Comparison of ENCODE assay signal across 8 mouse cellular contexts in the genomic region with DNA sequence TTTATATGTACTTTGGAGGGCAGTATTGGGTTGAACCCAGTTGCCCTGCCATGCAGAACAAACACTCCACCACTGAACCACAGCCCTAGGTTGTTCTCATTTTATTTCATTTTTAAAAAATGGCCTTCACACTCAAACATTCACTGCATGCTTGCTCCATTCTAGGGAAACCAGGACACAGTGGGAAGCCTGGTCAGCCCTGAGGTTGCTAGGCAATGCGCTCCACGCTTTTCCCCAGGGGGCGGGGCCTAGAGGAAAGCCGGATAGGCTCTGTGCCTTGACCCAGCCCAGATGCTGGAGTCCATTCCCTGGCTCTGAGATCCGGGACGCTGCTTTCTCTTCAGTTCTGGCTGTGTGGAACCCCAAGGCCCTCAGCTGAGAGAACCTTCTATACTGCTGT. TPM values are rescaled to one million over a fixed set of nuclear protein-coding genes. Genes with fewer than 3 reads are reported as not detected.
DNase-seq lines count a peak whose midpoint lies in the region; ATAC-seq lines count a peak whose summit lies in the region.

No protein-coding gene starts in this region.

- no peak overlapping the region for H3K4me2 ChIP-seq in forebrain, embryonic 16.5 days (ENCODE audit: low read length)
- no peak overlapping the region for H3K4me2 ChIP-seq in midbrain, embryonic 12.5 days (replicated peaks)

- no peaks in the 10 kb centered on the region for H3K9me3 ChIP-seq in forebrain, embryonic 16.5 days (ENCODE audit: control insufficient read depth, low read length)
- no peaks in the 10 kb centered on the region for H3K9me3 ChIP-seq in midbrain, embryonic 12.5 days

- peak; percentile 50; the same call in 1 of the 2 replicates for ATAC-seq in forebrain, embryonic 16.5 days
- ATAC-seq in midbrain, embryonic 12.5 days (ENCODE audit: low FRiP score, low read depth) = peak; percentile 79; the same call in 1 of the 2 replicates

- no peaks in the 10 kb centered on the region for H3K27me3 ChIP-seq in forebrain, embryonic 16.5 days (replicated peaks; ENCODE audit: control insufficient read depth, insufficient read depth, low read length)
- H3K27me3 ChIP-seq in midbrain, embryonic 12.5 days = no peaks in the 10 kb centered on the region

- intact Hi-C loops in heart, postnatal 25 days (cut with DNase I) = no loop called here

- H3K27ac ChIP-seq in forebrain, embryonic 16.5 days (ENCODE audit: low read length) = no peak overlapping the region
- no peak overlapping the region for H3K27ac ChIP-seq in midbrain, embryonic 12.5 days (replicated peaks)

- H3K9ac ChIP-seq in forebrain, embryonic 16.5 days (replicated peaks; ENCODE audit: low read depth, low read length) = no peak overlapping the region
- H3K9ac ChIP-seq in midbrain, embryonic 12.5 days (replicated peaks) = no peak overlapping the region

- H3K36me3 ChIP-seq in forebrain, embryonic 16.5 days (ENCODE audit: control insufficient read depth, insufficient read depth) = no peaks in the 10 kb centered on the region
- H3K36me3 ChIP-seq in midbrain, embryonic 12.5 days = no peaks in the 10 kb centered on the region

- H3K4me1 ChIP-seq in forebrain, embryonic 16.5 days (replicated peaks; ENCODE audit: control insufficient read depth, insufficient read depth, low read length) = peaks cover 6% of the 10 kb centered on the region
- peaks cover 7% of the 10 kb centered on the region for H3K4me1 ChIP-seq in midbrain, embryonic 12.5 days

- no peak overlapping the region for H3K4me3 ChIP-seq in forebrain, embryonic 16.5 days (replicated peaks; ENCODE audit: low read length)
- no peak overlapping the region for H3K4me3 ChIP-seq in midbrain, embryonic 12.5 days

- peak; percentile 12 for DNase-seq in heart, postnatal 4 days
- no peak for DNase-seq in heart, postnatal 25 days (ENCODE audit: low spot score)
- DNase-seq in ZHBTc4 (ENCODE audit: low read depth, low spot score) = peak; percentile 64
- DNase-seq in thymus, adult 18-20 months = no peak
- no peak for DNase-seq in gastrocnemius, adult 8-10 months (ENCODE audit: low spot score in 2 of 2)
- no peak for DNase-seq in thymus, postnatal 25 days

- WGBS in forebrain, embryonic 16.5 days = 9% methylated on average over 6 of the region's 6 CpGs
- 3% methylated on average over 6 of the region's 6 CpGs for WGBS in midbrain, embryonic 12.5 days

RNA-seq across cellular contexts. Expression of a gene that starts 8.8 kb away (rescaled TPM):
- total RNA-seq in heart, postnatal 4 days (2021) = not detected
- not detected for total RNA-seq in heart, postnatal 25 days (2021)
- polyA plus RNA-seq in forebrain, embryonic 16.5 days (2015; fragmentation: Nextera tagmentation; extraction: Ambion mirVana) = not detected in 2 replicates
- polyA plus RNA-seq in midbrain, embryonic 12.5 days (2016; fragmentation: Nextera tagmentation; extraction: Ambion mirVana) = not detected in 2 replicates
- total RNA-seq in gastrocnemius, adult 8-10 months (2022) = under 1 TPM in 1 of 4 experiments, not detected in 3; 0.15 TPM

RNA-seq across cellular contexts. Expression of a gene that starts 25.4 kb away (rescaled TPM):
- not detected for total RNA-seq in heart, postnatal 4 days (2021)
- total RNA-seq in heart, postnatal 25 days (2021) = not detected
- polyA plus RNA-seq in forebrain, embryonic 16.5 days (2015; fragmentation: Nextera tagmentation; extraction: Ambion mirVana) = 1.6 and 1.7 TPM in 2 replicates
- 0.34 and 1.2 TPM in 2 replicates for polyA plus RNA-seq in midbrain, embryonic 12.5 days (2016; fragmentation: Nextera tagmentation; extraction: Ambion mirVana)
- not detected for total RNA-seq in gastrocnemius, adult 8-10 months (2022)

Comparison
In these comparisons a context has a peak if more than half of its experiments do, and no peak if none do; other contexts are left out.
1. DNase-seq: peak in heart, postnatal 4 days (single experiment) and ZHBTc4 (single experiment); none in heart, postnatal 25 days (single experiment), thymus, adult 18-20 months (0 of 2), gastrocnemius, adult 8-10 months (0 of 2) and thymus, postnatal 25 days (single experiment).